Mouse (Mus musculus): ENCODE measurements around the gene Bcas1.

The Bcas1 gene

DNA sequence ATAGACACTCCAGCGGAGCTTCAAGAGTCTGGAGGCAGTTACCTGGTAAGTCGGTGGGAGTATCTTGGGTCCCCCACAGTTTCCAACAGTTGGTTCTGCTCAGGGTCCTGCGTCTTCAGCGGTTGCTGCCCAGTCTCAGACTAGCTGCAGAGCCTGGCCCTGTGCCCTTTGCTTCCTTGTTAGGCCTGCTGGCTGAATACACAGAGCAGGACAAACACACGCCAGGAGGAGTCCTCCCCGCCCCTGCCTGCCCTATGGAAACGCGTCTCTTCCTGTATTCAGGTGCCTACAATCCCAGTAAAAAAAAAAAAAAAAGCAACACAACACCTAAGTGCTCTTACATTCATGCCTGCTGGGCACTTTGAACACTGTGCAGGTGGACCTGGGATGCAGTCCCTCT lies at the start of gene Bcas1:
Bcas1 (minus strand) TSS at position 142 of the 400 bp plus-strand sequence.
- TF ChIP-seq NANOG (IDR thresholded peaks at IDR 0.05; ENCODE audit: borderline replicate concordance, low read length): no peak
- no peak for TF ChIP-seq CTCF (conservative IDR thresholded peaks at IDR 0.05; ENCODE audit: low read length)
- TF ChIP-seq POU5F1 (IDR thresholded peaks at IDR 0.05; ENCODE audit: borderline replicate concordance, low read length): no peak
- H3K4me3 ChIP-seq (replicated peaks; ENCODE audit: low read length): no peak within 1 kb of the TSS

DNA sequence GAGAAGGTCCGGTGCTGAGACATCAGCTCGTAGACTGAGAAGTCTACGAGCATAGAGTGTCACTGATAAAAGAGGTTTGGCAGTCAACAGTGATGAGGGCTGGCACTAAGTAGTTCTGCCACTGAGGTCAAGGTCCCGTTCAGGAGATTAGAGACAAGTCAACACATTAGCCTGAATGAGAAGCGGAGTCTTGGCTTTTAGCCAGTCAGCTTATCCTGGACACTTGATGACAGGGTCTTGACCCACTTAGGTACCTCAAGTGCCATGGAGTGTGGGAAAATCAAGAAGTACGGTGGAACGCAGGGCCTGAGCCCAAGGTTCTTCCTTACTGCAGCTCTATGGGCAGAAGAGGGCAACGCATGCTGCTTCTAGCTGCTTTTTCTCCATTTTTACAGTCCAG lies 49.0 kb upstream of the Bcas1 start:
- peaks cover 3% of the 10 kb centered on the region; the same call in 1 of the 2 replicates for H3K9me3 ChIP-seq (ENCODE audit: low read length)
- no peak for TF ChIP-seq NANOG (IDR thresholded peaks at IDR 0.05; ENCODE audit: borderline replicate concordance, low read length)
- no peak for TF ChIP-seq CTCF (conservative IDR thresholded peaks at IDR 0.05; ENCODE audit: low read length)
- TF ChIP-seq POU5F1 (IDR thresholded peaks at IDR 0.05; ENCODE audit: borderline replicate concordance, low read length): no peak
- peaks cover 21% of the 10 kb centered on the region for H3K4me1 ChIP-seq (replicated peaks; ENCODE audit: low read depth, low read length)
- H3K27me3 ChIP-seq (ENCODE audit: insufficient read depth, low read length): 0 out of 2 replicates have a peak, but pooled peaks cover 6% of the 10 kb centered on the region
- no peak overlapping the region for H3K4me3 ChIP-seq (replicated peaks; ENCODE audit: low read length)
- no peaks in the 10 kb centered on the region for H3K36me3 ChIP-seq (ENCODE audit: insufficient read depth, low read length)

More for the DNA sequence above, at the start of gene Bcas1:
- peaks cover 19% of the 10 kb centered on the region for H3K4me1 ChIP-seq (replicated peaks; ENCODE audit: low read depth, low read length)
- no peaks in the 10 kb centered on the region for H3K36me3 ChIP-seq (ENCODE audit: insufficient read depth, low read length)
- H3K9me3 ChIP-seq (ENCODE audit: low read length): no peaks in the 10 kb centered on the region
- H3K27me3 ChIP-seq (ENCODE audit: insufficient read depth, low read length): peaks cover 24% of the 10 kb centered on the region

- TF ChIP-seq CTCF (conservative IDR thresholded peaks at IDR 0.05; ENCODE audit: low read length): peak; percentile 65
- no peak for TF ChIP-seq POU5F1 (IDR thresholded peaks at IDR 0.05; ENCODE audit: borderline replicate concordance, low read length)
- H3K4me1 ChIP-seq (replicated peaks; ENCODE audit: low read depth, low read length): peaks cover 22% of the 10 kb centered on the region
Observed at GRCm38 (mm10) chr2:170476215-170476614, 48.6 kb upstream of the Bcas1 start.

GRCm38 (mm10) chr2:170475164-170475563 lies 47.5 kb upstream of the Bcas1 start:
- Histone ChIP-seq H3K4me1 (replicated peaks; ENCODE audit: low read depth, low read length) (peaks cover 23% of the 10 kb centered on the region), H3K4me3 (replicated peaks; ENCODE audit: low read length) (no peak overlapping the region), H3K27me3 (ENCODE audit: insufficient read depth, low read length) (0 out of 2 replicates have a peak, but pooled peaks cover 6% of the 10 kb centered on the region), H3K36me3 (ENCODE audit: insufficient read depth, low read length) (no peaks in the 10 kb centered on the region), H3K9me3 (ENCODE audit: low read length) (peaks cover 3% of the 10 kb centered on the region; the same call in 1 of the 2 replicates)
- no peak for TF ChIP-seq POU5F1 (IDR thresholded peaks at IDR 0.05; ENCODE audit: borderline replicate concordance, low read length)
- TF ChIP-seq NANOG (IDR thresholded peaks at IDR 0.05; ENCODE audit: borderline replicate concordance, low read length): no peak
- TF ChIP-seq CTCF (conservative IDR thresholded peaks at IDR 0.05; ENCODE audit: low read length): no peak

More at GRCm38 (mm10) chr2:170476215-170476614, 48.6 kb upstream of the Bcas1 start:
- no peak overlapping the region for H3K4me3 ChIP-seq (replicated peaks; ENCODE audit: low read length)
- H3K36me3 ChIP-seq (ENCODE audit: insufficient read depth, low read length): no peaks in the 10 kb centered on the region
- H3K9me3 ChIP-seq (ENCODE audit: low read length): peaks cover 3% of the 10 kb centered on the region; the same call in 1 of the 2 replicates
- 0 out of 2 replicates have a peak, but pooled peaks cover 6% of the 10 kb centered on the region for H3K27me3 ChIP-seq (ENCODE audit: insufficient read depth, low read length)

- Histone ChIP-seq H3K27me3 (ENCODE audit: insufficient read depth, low read length) (0 out of 2 replicates have a peak, but pooled peaks cover 6% of the 10 kb centered on the region), H3K4me3 (replicated peaks; ENCODE audit: low read length) (no peak overlapping the region), H3K9me3 (ENCODE audit: low read length) (peaks cover 3% of the 10 kb centered on the region; the same call in 1 of the 2 replicates), H3K36me3 (ENCODE audit: insufficient read depth, low read length) (no peaks in the 10 kb centered on the region), H3K4me1 (replicated peaks; ENCODE audit: low read depth, low read length) (peaks cover 33% of the 10 kb centered on the region)
- TF ChIP-seq POU5F1 (IDR thresholded peaks at IDR 0.05; ENCODE audit: borderline replicate concordance, low read length) (no peak), NANOG (IDR thresholded peaks at IDR 0.05; ENCODE audit: borderline replicate concordance, low read length) (no peak), CTCF (conservative IDR thresholded peaks at IDR 0.05; ENCODE audit: low read length) (no peak)
Observed at GRCm38 (mm10) chr2:170474125-170474524, 46.5 kb upstream of the Bcas1 start.

DNA sequence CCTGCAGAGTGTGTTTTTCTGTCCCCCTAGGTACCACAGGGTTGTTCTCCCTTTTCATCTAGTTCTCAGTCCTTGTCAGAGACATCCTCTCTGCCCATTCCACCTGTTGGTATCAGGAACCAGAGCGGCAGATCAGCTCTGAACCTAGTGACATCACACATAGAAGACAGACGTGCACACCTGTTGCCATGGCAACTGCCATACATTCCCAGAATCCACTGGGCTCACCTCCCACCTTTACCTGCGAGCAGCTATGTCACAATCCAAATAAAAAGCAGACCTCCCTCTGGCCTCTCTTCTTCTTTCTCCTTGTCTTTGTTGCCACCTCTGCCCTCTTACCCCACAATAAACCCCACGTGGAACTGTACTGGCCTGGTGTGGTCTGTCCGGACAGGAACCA lies 42.9 kb upstream of the Bcas1 start:
- Histone ChIP-seq H3K9me3 (ENCODE audit: low read length) (peaks cover 3% of the 10 kb centered on the region; the same call in 1 of the 2 replicates), H3K4me3 (replicated peaks; ENCODE audit: low read length) (0 out of 2 replicates have a peak overlapping the region, but pooled peaks have one; percentile 45), H3K4me1 (replicated peaks; ENCODE audit: low read depth, low read length) (peaks cover 47% of the 10 kb centered on the region), H3K36me3 (ENCODE audit: insufficient read depth, low read length) (no peaks in the 10 kb centered on the region), H3K27me3 (ENCODE audit: insufficient read depth, low read length) (0 out of 2 replicates have a peak, but pooled peaks cover 6% of the 10 kb centered on the region)
- TF ChIP-seq POU5F1 (IDR thresholded peaks at IDR 0.05; ENCODE audit: borderline replicate concordance, low read length): no peak
- no peak for TF ChIP-seq CTCF (conservative IDR thresholded peaks at IDR 0.05; ENCODE audit: low read length)
- TF ChIP-seq NANOG (IDR thresholded peaks at IDR 0.05; ENCODE audit: borderline replicate concordance, low read length): no peak

DNA sequence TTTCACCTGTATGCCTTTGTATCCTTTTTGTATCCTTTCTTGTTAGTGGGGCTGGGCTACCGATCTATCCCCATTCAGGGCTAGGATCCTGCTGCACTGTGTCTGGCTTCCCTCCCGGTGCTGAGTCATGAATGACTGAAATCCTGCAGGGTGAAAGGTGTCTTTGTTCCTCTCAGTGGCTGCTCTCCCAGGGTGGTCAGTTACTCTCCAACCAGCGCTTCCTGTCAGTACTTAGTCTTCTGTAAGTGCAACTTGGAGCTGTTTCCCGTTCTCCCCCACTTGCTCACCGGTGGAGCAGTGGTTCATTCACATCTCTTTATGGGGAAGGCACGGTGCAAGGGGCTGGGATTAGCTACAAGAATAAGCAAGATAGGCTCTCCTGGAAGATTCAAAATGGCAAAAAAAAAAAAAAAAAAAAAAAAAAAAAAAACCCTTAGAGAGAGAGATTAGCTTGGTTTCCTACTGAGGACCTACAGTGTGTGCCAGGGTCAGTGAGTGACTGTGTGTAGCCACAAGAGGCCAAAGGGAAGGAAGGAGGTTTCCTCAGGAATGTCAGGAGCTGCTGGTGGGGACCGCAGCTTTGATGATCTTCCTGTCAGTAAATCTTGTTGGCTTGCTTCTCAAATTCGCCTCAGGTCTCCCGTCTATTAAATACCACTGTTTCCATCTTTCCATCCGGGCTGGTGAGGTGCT lies 42.1 kb upstream of the Bcas1 start:
- Histone ChIP-seq H3K9me3 (ENCODE audit: low read length) (peaks cover 3% of the 10 kb centered on the region; the same call in 1 of the 2 replicates), H3K4me3 (replicated peaks; ENCODE audit: low read length) (peak overlapping the region; percentile 45), H3K27me3 (ENCODE audit: insufficient read depth, low read length) (0 out of 2 replicates have a peak, but pooled peaks cover 6% of the 10 kb centered on the region), H3K36me3 (ENCODE audit: insufficient read depth, low read length) (no peaks in the 10 kb centered on the region), H3K4me1 (replicated peaks; ENCODE audit: low read depth, low read length) (peaks cover 47% of the 10 kb centered on the region)
- peak; percentile 48; the same call in 1 of the 2 replicates for TF ChIP-seq NANOG (IDR thresholded peaks at IDR 0.05; ENCODE audit: borderline replicate concordance, low read length)
- TF ChIP-seq CTCF (conservative IDR thresholded peaks at IDR 0.05; ENCODE audit: low read length): no peak
- no peak for TF ChIP-seq POU5F1 (IDR thresholded peaks at IDR 0.05; ENCODE audit: borderline replicate concordance, low read length)

GRCm38 (mm10) chr2:170468009-170468408 lies 40.4 kb upstream of the Bcas1 start:
- 0 out of 2 replicates have a peak, but pooled peaks cover 6% of the 10 kb centered on the region for H3K27me3 ChIP-seq (ENCODE audit: insufficient read depth, low read length)
- TF ChIP-seq CTCF (conservative IDR thresholded peaks at IDR 0.05; ENCODE audit: low read length): peak; percentile 93
- no peak for TF ChIP-seq NANOG (IDR thresholded peaks at IDR 0.05; ENCODE audit: borderline replicate concordance, low read length)
- no peak for TF ChIP-seq POU5F1 (IDR thresholded peaks at IDR 0.05; ENCODE audit: borderline replicate concordance, low read length)
- no peaks in the 10 kb centered on the region for H3K9me3 ChIP-seq (ENCODE audit: low read length)
- H3K36me3 ChIP-seq (ENCODE audit: insufficient read depth, low read length): no peaks in the 10 kb centered on the region
- peaks cover 50% of the 10 kb centered on the region for H3K4me1 ChIP-seq (replicated peaks; ENCODE audit: low read depth, low read length)
- H3K4me3 ChIP-seq (replicated peaks; ENCODE audit: low read length): no peak overlapping the region

Data from E14TG2a.4 (cell line).